Mouse (Mus musculus) hindbrain, embryonic 10.5 days (tissue): ENCODE measurements around the gene Rnf180. TPM values are rescaled to one million over a fixed set of nuclear protein-coding genes. Genes with fewer than 3 reads are reported as not detected.

Source experiments
- DNase-seq: peaks from one replicate; pipeline ENCODE4 v3.0.0-alpha.2; 2017; ENCODE audit warnings: low spot score
- H3K27ac ChIP-seq: fragments of 300-500 bp; sonication (generic); 2 replicates; pipeline ENCODE4 v1.5.1; 2016; ENCODE audit warnings: mild to moderate bottlenecking, moderate library complexity
- H3K27me3 ChIP-seq: fragments of 300-500 bp; sonication (generic); 2 replicates; pipeline ENCODE4 v1.6.1; 2016; ENCODE audit warnings: mild to moderate bottlenecking; ENCODE audit not compliant: poor library complexity, insufficient read depth, severe bottlenecking
- H3K36me3 ChIP-seq: fragments of 300-500 bp; sonication (generic); 2 replicates; pipeline ENCODE4 v1.6.1; 2016; ENCODE audit warnings: mild to moderate bottlenecking, moderate library complexity
- H3K4me1 ChIP-seq: fragments of 300-500 bp; sonication (generic); replicated peaks from 2 replicates; pipeline ENCODE4 v1.6.1; 2016; ENCODE audit warnings: mild to moderate bottlenecking
- H3K4me3 ChIP-seq: fragments of 300-500 bp; sonication (generic); 2 replicates; pipeline ENCODE4 v1.5.1; 2016; ENCODE audit warnings: mild to moderate bottlenecking, moderate library complexity
- H3K9me3 ChIP-seq: fragments of 300-500 bp; sonication (generic); 2 replicates; pipeline ENCODE4 v1.6.1; 2016; ENCODE audit warnings: mild to moderate bottlenecking, moderate library complexity
- whole genome bisulfite sequencing: fragments of 180-500 bp; shearing (Covaris S2); methylation state at CpG from one replicate; pipeline ENCODE4 v1.1.7; 2016; 5-methylcytosine and 5-hydroxymethylcytosine counted together
- polyA plus RNA-seq: library from polyadenylated mRNA; unstranded; fragments of >200 nt; fragmentation: Nextera tagmentation; extraction: Ambion mirVana; gene quantifications from 2 replicates; pipeline ENCODE4 v1.2.1, GENCODE M21; 2016

The Rnf180 gene
- polyA plus RNA-seq, 1 experiment from 2014 or later: 8.9 TPM

- Histone ChIP-seq H3K36me3 (0 out of 2 replicates have a peak, but pooled peaks cover 5% of the 10 kb centered on the region), H3K27me3 (peaks cover 19% of the 10 kb centered on the region; the same call in 1 of the 2 replicates), H3K27ac (no peak overlapping the region; the same call in 1 of the 2 replicates), H3K9me3 (no peaks in the 10 kb centered on the region), H3K4me3 (no peak overlapping the region), H3K4me1 (peaks cover 11% of the 10 kb centered on the region; the same call in 1 of the 2 replicates)
- 51% methylated on average over 4 of the region's 4 CpGs for WGBS
- no peak for DNase-seq
Measured at GRCm38 (mm10) chr13:105291816-105292215, 2.8 kb downstream of the Rnf180 start.

DNA sequence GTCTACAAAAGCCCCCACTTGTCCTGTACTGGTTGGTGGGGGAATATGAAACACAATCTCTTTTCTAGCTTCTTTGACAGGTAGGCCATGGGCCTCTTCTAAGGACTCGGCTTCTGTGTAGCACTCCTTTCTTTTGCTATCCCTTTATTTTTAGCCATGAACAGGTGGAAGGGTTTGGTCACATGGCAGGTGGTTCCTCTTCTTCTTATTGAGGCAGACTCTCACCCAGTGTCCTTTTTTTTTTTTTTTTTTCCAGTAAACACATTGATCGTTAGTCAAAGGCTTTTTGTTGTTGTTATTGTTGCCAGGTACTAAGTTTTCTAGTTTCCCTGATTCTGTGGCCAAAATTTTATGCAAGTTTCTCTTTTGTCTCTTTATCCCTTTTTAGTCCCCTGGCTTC lies 4.0 kb downstream of the Rnf180 start:
- WGBS: 89% methylated on average over 2 of the region's 2 CpGs
- H3K36me3 ChIP-seq: 0 out of 2 replicates have a peak, but pooled peaks cover 5% of the 10 kb centered on the region
- H3K27me3 ChIP-seq: peaks cover 16% of the 10 kb centered on the region; the same call in 1 of the 2 replicates
- H3K27ac ChIP-seq: no peak overlapping the region
- no peaks in the 10 kb centered on the region for H3K9me3 ChIP-seq
- no peak overlapping the region for H3K4me3 ChIP-seq
- H3K4me1 ChIP-seq: peaks cover 11% of the 10 kb centered on the region; the same call in 1 of the 2 replicates
- no peak for DNase-seq

DNA sequence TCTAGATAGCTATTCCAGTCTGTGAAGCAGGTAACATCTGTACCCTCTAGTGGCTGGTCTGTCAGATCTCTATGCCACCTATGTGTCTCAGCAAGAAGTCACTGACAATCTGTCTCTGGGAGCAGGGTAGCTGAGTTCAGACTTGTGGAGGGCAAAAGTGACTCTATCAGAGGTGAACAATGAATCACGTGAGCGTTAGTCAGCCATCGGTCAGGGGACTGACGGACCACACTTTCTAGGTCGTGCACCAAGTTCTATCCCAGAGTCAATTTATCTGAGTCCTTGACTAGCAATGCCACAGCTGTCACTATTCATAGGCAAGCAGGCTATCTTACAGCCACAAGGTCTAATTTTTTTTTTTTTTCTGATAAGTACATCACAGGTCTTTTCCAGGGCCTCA lies 4.6 kb downstream of the Rnf180 start:
- H3K4me1 ChIP-seq: peaks cover 11% of the 10 kb centered on the region; the same call in 1 of the 2 replicates
- peaks cover 13% of the 10 kb centered on the region; the same call in 1 of the 2 replicates for H3K27me3 ChIP-seq
- H3K9me3 ChIP-seq: no peaks in the 10 kb centered on the region
- no peak overlapping the region for H3K4me3 ChIP-seq
- no peak overlapping the region for H3K27ac ChIP-seq
- DNase-seq: no peak
- WGBS: 90% methylated on average over 5 of the region's 5 CpGs
- 0 out of 2 replicates have a peak, but pooled peaks cover 5% of the 10 kb centered on the region for H3K36me3 ChIP-seq

GRCm38 (mm10) chr13:105279397-105280018 lies 15.1 kb downstream of the Rnf180 start:
- Histone ChIP-seq H3K36me3 (no peaks in the 10 kb centered on the region), H3K27me3 (no peaks in the 10 kb centered on the region), H3K4me1 (no peaks in the 10 kb centered on the region), H3K4me3 (no peak overlapping the region), H3K27ac (no peak overlapping the region), H3K9me3 (no peaks in the 10 kb centered on the region)
- WGBS: 61% methylated on average over 8 of the region's 8 CpGs
- DNase-seq: no peak

- Histone ChIP-seq H3K4me1 (no peaks in the 10 kb centered on the region), H3K27ac (no peak overlapping the region), H3K9me3 (peaks cover 12% of the 10 kb centered on the region), H3K4me3 (no peak overlapping the region), H3K27me3 (no peaks in the 10 kb centered on the region), H3K36me3 (peaks cover 11% of the 10 kb centered on the region)
- 91% methylated on average over 8 of the region's 8 CpGs for WGBS
- DNase-seq: no peak
Measured at GRCm38 (mm10) chr13:105270394-105271094, 24.1 kb downstream of the Rnf180 start.

GRCm38 (mm10) chr13:105267464-105267863 lies 27.2 kb downstream of the Rnf180 start:
- Histone ChIP-seq H3K27ac (no peak overlapping the region), H3K27me3 (no peaks in the 10 kb centered on the region), H3K4me1 (no peaks in the 10 kb centered on the region), H3K36me3 (peaks cover 3% of the 10 kb centered on the region), H3K4me3 (no peak overlapping the region), H3K9me3 (peaks cover 3% of the 10 kb centered on the region)
- WGBS: 81% methylated on average over 6 of the region's 6 CpGs
- no peak for DNase-seq

GRCm38 (mm10) chr13:105266746-105267145 lies 27.9 kb downstream of the Rnf180 start:
- no peaks in the 10 kb centered on the region for H3K27me3 ChIP-seq
- WGBS: 67% methylated on average over 3 of the region's 3 CpGs
- H3K36me3 ChIP-seq: no peaks in the 10 kb centered on the region
- DNase-seq: no peak
- no peak overlapping the region for H3K4me3 ChIP-seq
- H3K9me3 ChIP-seq: 0 out of 2 replicates have a peak, but pooled peaks cover 2% of the 10 kb centered on the region
- no peak overlapping the region for H3K27ac ChIP-seq
- H3K4me1 ChIP-seq: no peaks in the 10 kb centered on the region

- H3K4me1 ChIP-seq: peaks cover 15% of the 10 kb centered on the region
- no peak for DNase-seq
- H3K4me3 ChIP-seq: no peak overlapping the region
- H3K9me3 ChIP-seq: peaks cover under 1% of the 10 kb centered on the region; the same call in 1 of the 2 replicates
- WGBS: 29% methylated on average over 4 of the region's 4 CpGs
- no peaks in the 10 kb centered on the region for H3K27me3 ChIP-seq
- H3K27ac ChIP-seq: peak overlapping the region; percentile 75
- H3K36me3 ChIP-seq: 0 out of 2 replicates have a peak, but pooled peaks cover 3% of the 10 kb centered on the region
Measured at GRCm38 (mm10) chr13:105256757-105257433, 37.7 kb downstream of the Rnf180 start.

- Histone ChIP-seq H3K4me3 (no peak overlapping the region), H3K27ac (peak overlapping the region; percentile 80), H3K27me3 (no peaks in the 10 kb centered on the region), H3K4me1 (peaks cover 27% of the 10 kb centered on the region), H3K9me3 (no peaks in the 10 kb centered on the region), H3K36me3 (no peaks in the 10 kb centered on the region)
- 58% methylated on average over 4 of the region's 4 CpGs for WGBS
- no peak for DNase-seq
Measured at GRCm38 (mm10) chr13:105250767-105251166, 43.8 kb downstream of the Rnf180 start.

GRCm38 (mm10) chr13:105250264-105250663 lies 44.4 kb downstream of the Rnf180 start:
- Histone ChIP-seq H3K9me3 (no peaks in the 10 kb centered on the region), H3K4me1 (peaks cover 27% of the 10 kb centered on the region), H3K27me3 (no peaks in the 10 kb centered on the region), H3K4me3 (no peak overlapping the region), H3K36me3 (no peaks in the 10 kb centered on the region), H3K27ac (peak overlapping the region; percentile 80)
- DNase-seq: no peak
- 73% methylated on average over 9 of the region's 9 CpGs for WGBS

- Histone ChIP-seq H3K36me3 (no peaks in the 10 kb centered on the region), H3K4me1 (peaks cover 27% of the 10 kb centered on the region), H3K27me3 (no peaks in the 10 kb centered on the region), H3K4me3 (no peak overlapping the region), H3K9me3 (no peaks in the 10 kb centered on the region), H3K27ac (peak overlapping the region; percentile 80)
- no peak for DNase-seq
- WGBS: 85% methylated on average over 14 of the region's 14 CpGs
Measured at GRCm38 (mm10) chr13:105249599-105249998, 45.0 kb downstream of the Rnf180 start.

- H3K4me1 ChIP-seq: peaks cover 27% of the 10 kb centered on the region
- 94% methylated on average over 6 of the region's 6 CpGs for WGBS
- H3K27ac ChIP-seq: no peak overlapping the region
- no peak overlapping the region for H3K4me3 ChIP-seq
- DNase-seq: no peak
- no peaks in the 10 kb centered on the region for H3K27me3 ChIP-seq
- no peaks in the 10 kb centered on the region for H3K36me3 ChIP-seq
- H3K9me3 ChIP-seq: no peaks in the 10 kb centered on the region
Measured at GRCm38 (mm10) chr13:105247691-105248090, 46.9 kb downstream of the Rnf180 start.

- no peaks in the 10 kb centered on the region for H3K4me1 ChIP-seq
- DNase-seq: no peak
- no peaks in the 10 kb centered on the region for H3K27me3 ChIP-seq
- no peak overlapping the region for H3K27ac ChIP-seq
- no peak overlapping the region for H3K4me3 ChIP-seq
- no peaks in the 10 kb centered on the region for H3K9me3 ChIP-seq
- no peaks in the 10 kb centered on the region for H3K36me3 ChIP-seq
- 87% methylated on average over 2 of the region's 2 CpGs for WGBS
Measured at GRCm38 (mm10) chr13:105240810-105241209, 53.8 kb downstream of the Rnf180 start.
